Mouse (Mus musculus) stomach, embryonic 16.5 days (tissue): ENCODE data around the gene Psma7. TPM values are rescaled to one million over a fixed set of nuclear protein-coding genes. Genes with fewer than 3 reads are reported as not detected.

ENCODE experiments used
- ATAC-seq: fragments of 200-750 bp; cut with Nextera tagmentation; 2 replicates; pipeline ENCODE4 v1.8.0; 2017; ENCODE audit warnings: moderate number of reproducible peaks, moderate TSS enrichment; ENCODE audit not compliant: insufficient read depth, low FRiP score
- H3K27ac ChIP-seq: fragments of 300-500 bp; sonication (generic); 2 replicates; pipeline ENCODE4 v1.5.1; 2014; ENCODE audit warnings: low read length
- H3K27me3 ChIP-seq: fragments of 300-500 bp; sonication (generic); 2 replicates; pipeline ENCODE4 v1.6.1; 2014; ENCODE audit warnings: low read length, control low read depth, mixed read lengths; ENCODE audit not compliant: control insufficient read depth, insufficient read depth
- H3K36me3 ChIP-seq: fragments of 300-500 bp; sonication (generic); 2 replicates; pipeline ENCODE4 v1.6.1; 2014; ENCODE audit warnings: low read length; ENCODE audit not compliant: control insufficient read depth, insufficient read depth
- H3K4me1 ChIP-seq: fragments of 300-500 bp; sonication (generic); 2 replicates; pipeline ENCODE4 v1.6.1; 2014; ENCODE audit warnings: low read length, control low read depth, mixed read lengths; ENCODE audit not compliant: control insufficient read depth, insufficient read depth
- H3K4me2 ChIP-seq: fragments of 300-500 bp; sonication (generic); 2 replicates; pipeline ENCODE4 v1.6.1; 2014; ENCODE audit warnings: low read depth, low read length, mixed read lengths
- H3K4me3 ChIP-seq: fragments of 300-500 bp; sonication (generic); replicated peaks from 2 replicates; pipeline ENCODE4 v1.5.1; 2014; ENCODE audit warnings: mild to moderate bottlenecking, low read length
- H3K9ac ChIP-seq: fragments of 300-500 bp; sonication (generic); 2 replicates; pipeline ENCODE4 v1.6.1; 2014; ENCODE audit warnings: low read length
- H3K9me3 ChIP-seq: fragments of 300-500 bp; sonication (generic); replicated peaks from 2 replicates; pipeline ENCODE4 v1.6.1; 2016; ENCODE audit warnings: low read length, control low read depth; ENCODE audit not compliant: control insufficient read depth
- WGBS: fragments of 180-500 bp; shearing (Covaris S2); extraction: QIAGEN DNeasy Blood & Tissue Kit; methylation state at CpG from one replicate; pipeline ENCODE4 v1.1.7; 2014; 5-methylcytosine and 5-hydroxymethylcytosine counted together
- polyA plus RNA-seq: library from polyadenylated mRNA; unstranded; fragments of >200 nt; fragmentation: Nextera tagmentation; extraction: Ambion mirVana; gene quantifications from 2 replicates; pipeline ENCODE4 v1.2.1, GENCODE M21; 2015

Gene Psma7
- polyA plus RNA-seq, 1 experiment from 2014 or later: 471 TPM

DNA sequence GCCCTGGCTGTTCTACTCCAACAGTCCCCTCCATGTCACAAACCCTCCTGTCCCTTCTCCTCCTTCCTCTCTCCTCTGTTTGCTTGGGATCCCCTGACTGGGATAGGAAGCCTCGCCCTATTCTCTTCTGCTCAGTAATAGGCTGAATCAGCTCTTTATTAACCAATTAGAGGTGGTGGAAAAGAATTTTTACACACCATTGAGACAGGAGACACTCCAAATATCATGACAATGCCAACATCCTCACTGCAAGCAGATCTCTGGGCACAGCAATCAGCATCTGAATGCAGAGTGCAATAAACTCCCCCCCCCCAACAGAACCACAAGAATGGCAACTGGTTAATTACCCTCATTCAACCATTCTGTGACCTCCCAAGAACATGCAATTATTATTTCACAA lies 53.1 kb downstream of the Psma7 start:
- H3K9me3 ChIP-seq: no peaks in the 10 kb centered on the region
- no peak overlapping the region for H3K27ac ChIP-seq
- ATAC-seq: no peak
- no peak overlapping the region for H3K9ac ChIP-seq
- 60% methylated on average over 1 of the region's 1 CpGs for WGBS
- H3K36me3 ChIP-seq: no peaks in the 10 kb centered on the region
- no peak overlapping the region for H3K4me2 ChIP-seq
- no peak overlapping the region for H3K4me3 ChIP-seq
- 0 out of 2 replicates have a peak, but pooled peaks cover 2% of the 10 kb centered on the region for H3K4me1 ChIP-seq
- no peaks in the 10 kb centered on the region for H3K27me3 ChIP-seq

DNA sequence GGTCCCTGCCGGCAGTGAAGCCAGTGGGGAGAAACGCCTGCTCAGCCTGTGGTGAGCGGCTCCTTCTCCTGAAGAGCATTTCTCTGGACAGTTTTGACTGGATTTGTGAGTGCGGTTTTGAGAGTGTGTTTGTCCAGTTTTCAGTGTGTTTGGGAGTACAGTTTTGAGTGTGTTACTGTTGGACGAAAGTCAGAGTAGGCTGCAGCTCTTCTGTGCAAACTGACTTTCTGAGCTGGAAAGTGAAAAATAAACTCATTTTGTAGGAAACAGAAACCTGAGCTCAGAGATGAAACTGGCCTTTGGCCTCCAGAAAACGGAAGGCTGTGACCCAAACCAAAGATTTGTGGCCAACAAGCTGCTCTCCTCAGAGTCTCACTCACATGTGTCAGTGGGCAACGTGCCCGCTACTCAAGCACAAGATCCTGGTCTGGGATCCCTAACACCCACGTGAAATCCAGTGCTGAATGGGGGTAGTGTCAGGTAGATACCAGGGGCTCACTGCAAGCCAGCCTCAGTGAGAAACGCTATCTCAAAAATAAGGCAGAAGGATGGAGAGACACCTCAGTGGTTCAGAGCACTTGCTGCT lies 55.7 kb downstream of the Psma7 start:
- H3K9me3 ChIP-seq: no peaks in the 10 kb centered on the region
- no peak overlapping the region for H3K9ac ChIP-seq
- no peak for ATAC-seq
- H3K27ac ChIP-seq: no peak overlapping the region
- H3K36me3 ChIP-seq: no peaks in the 10 kb centered on the region
- no peak overlapping the region for H3K4me2 ChIP-seq
- no peak overlapping the region for H3K4me3 ChIP-seq
- H3K4me1 ChIP-seq: 0 out of 2 replicates have a peak, but pooled peaks cover 2% of the 10 kb centered on the region
- WGBS: 71% methylated on average over 10 of the region's 10 CpGs
- H3K27me3 ChIP-seq: no peaks in the 10 kb centered on the region

Other genes with a start within 250 kb of the Psma7 start
- 2.9 and 3.2 TPM in 2 replicates for gene Taf4, start 65.8 kb downstream of the Psma7 start, polyA plus RNA-seq
- 2.0 and 2.2 TPM in 2 replicates for gene Lsm14b, start 17.4 kb downstream of the Psma7 start, polyA plus RNA-seq
- gene Ss18l1, start 76 bp upstream of the Psma7 start, polyA plus RNA-seq: 4.2 and 4.3 TPM in 2 replicates
- gene Mtg2, start 28.2 kb upstream of the Psma7 start, polyA plus RNA-seq: 27.0 and 27.9 TPM in 2 replicates
- gene Hrh3, start 62.1 kb upstream of the Psma7 start, polyA plus RNA-seq: not detected in 2 replicates
- gene Osbpl2, start 76.9 kb upstream of the Psma7 start, polyA plus RNA-seq: 39.6 and 43.1 TPM in 2 replicates
- gene Adrm1, start 129.1 kb upstream of the Psma7 start, polyA plus RNA-seq: 154 and 171 TPM in 2 replicates
- gene Lama5, start 183.4 kb upstream of the Psma7 start, polyA plus RNA-seq: 61.3 and 64.6 TPM in 2 replicates
- gene Rps21, start 214.9 kb upstream of the Psma7 start, polyA plus RNA-seq: 408 and 537 TPM in 2 replicates
- 4.3 and 4.6 TPM in 2 replicates for gene Cables2, start 231.1 kb upstream of the Psma7 start, polyA plus RNA-seq
- 3.7 and 5.9 TPM in 2 replicates for gene Rbbp8nl, start 247.4 kb upstream of the Psma7 start, polyA plus RNA-seq